Mouse (Mus musculus): ENCODE measurements around the gene Lrrc61.

DNA sequence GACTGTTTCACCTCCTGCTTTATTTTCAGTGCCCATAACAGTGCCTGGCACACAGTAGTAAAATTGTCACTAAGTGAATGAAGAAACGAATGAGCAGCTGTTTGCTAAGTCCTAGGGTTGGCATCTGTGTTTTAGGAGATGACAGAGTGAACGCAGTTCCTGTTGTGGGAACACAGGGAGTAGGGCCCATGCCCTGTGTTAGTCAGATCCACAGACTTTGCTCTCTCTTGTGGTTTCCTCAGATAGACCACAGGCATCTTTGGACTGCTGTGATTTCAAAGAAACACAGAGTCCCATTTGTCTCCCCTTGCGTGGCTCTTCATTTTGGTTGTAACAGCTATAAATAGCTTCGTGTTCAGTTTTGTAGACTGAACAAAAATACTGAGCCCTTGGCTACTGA is 44.2 kb upstream of the Lrrc61 start:
- TF ChIP-seq GATA1 (IDR thresholded peaks at IDR 0.05; ENCODE audit: low read length), result no peak
- no peak for TF ChIP-seq TAL1 (IDR thresholded peaks at IDR 0.05; ENCODE audit: low read length)
